Mouse (Mus musculus): ENCODE results near the gene Wdr91. TPM values are rescaled to one million over a fixed set of nuclear protein-coding genes. Genes with fewer than 3 reads are reported as not detected.

Wdr91 gene
- polyA plus RNA-seq, 1 experiment, result 60.2 TPM

DNA sequence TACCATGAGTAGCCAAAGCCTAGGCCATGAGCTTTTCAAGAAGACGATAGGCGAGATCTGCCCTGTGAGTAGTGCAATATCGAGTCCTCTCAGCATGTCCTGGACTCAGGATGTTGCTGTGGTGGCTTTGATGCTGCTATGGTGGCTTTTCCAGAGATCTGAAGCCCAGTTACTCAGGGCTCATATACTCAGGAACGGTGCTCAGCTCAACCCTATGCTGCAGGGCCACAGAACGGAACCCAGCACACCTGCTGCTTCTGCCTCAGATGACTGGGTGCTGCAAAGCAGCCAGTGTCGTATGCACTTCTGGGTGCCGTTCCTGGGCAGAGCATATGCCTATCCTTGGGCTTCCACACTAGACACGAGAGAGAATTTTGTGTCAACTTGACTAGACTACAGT lies 28.8 kb upstream of the Wdr91 start:
- Histone ChIP-seq H3K4me1 (replicated peaks; ENCODE audit: control insufficient read depth, insufficient read depth, low read length) (peaks cover 60% of the 10 kb centered on the region), H3K27me3 (ENCODE audit: control insufficient read depth, insufficient read depth, low read length) (no peaks in the 10 kb centered on the region), H3K27ac (ENCODE audit: control insufficient read depth, insufficient read depth, low read length) (peak overlapping the region; percentile 70), H3K4me3 (ENCODE audit: control insufficient read depth, insufficient read depth, low read length) (no peak overlapping the region), H3K36me3 (ENCODE audit: control insufficient read depth, insufficient read depth, low read length) (no peaks in the 10 kb centered on the region)
- no peak for DNase-seq
- TF ChIP-seq POLR2A (IDR thresholded peaks at IDR 0.05; ENCODE audit: control insufficient read depth, extremely low read depth, insufficient read depth, low read length, poor library complexity), result no peak
- TF ChIP-seq CTCF (IDR thresholded peaks at IDR 0.05; ENCODE audit: borderline replicate concordance, control insufficient read depth, extremely low read depth, insufficient read depth, low read length, poor library complexity), result no peak
- WGBS, result 15% methylated on average over 8 of the region's 8 CpGs

DNA sequence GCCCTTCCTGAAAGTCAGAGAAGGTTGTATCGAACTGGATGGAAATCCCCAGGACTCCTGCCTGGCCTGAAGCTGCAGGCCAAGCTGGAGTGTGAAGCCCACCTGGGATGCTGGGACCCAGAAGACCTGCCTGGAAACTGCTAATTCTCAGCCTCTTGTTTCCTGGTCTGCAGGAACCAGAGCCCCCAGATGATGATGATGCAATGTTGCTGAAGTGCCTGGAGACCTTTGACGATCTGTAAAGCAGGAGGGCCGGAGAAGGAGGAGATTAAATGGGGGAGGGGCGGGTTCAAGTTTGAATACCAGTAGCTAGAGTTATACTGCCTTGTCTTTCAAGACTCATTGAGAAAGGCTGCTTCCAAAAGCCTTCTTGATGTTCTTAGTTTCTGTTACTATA lies 28.3 kb upstream of the Wdr91 start:
- H3K27ac ChIP-seq (ENCODE audit: control insufficient read depth, insufficient read depth, low read length), result peak overlapping the region; percentile 70
- no peak for DNase-seq
- no peak for TF ChIP-seq POLR2A (IDR thresholded peaks at IDR 0.05; ENCODE audit: control insufficient read depth, extremely low read depth, insufficient read depth, low read length, poor library complexity)
- no peak for TF ChIP-seq CTCF (IDR thresholded peaks at IDR 0.05; ENCODE audit: borderline replicate concordance, control insufficient read depth, extremely low read depth, insufficient read depth, low read length, poor library complexity)
- WGBS, result 34% methylated on average over 4 of the region's 4 CpGs
- no peaks in the 10 kb centered on the region for H3K36me3 ChIP-seq (ENCODE audit: control insufficient read depth, insufficient read depth, low read length)
- H3K4me3 ChIP-seq (ENCODE audit: control insufficient read depth, insufficient read depth, low read length), result no peak overlapping the region
- H3K27me3 ChIP-seq (ENCODE audit: control insufficient read depth, insufficient read depth, low read length), result no peaks in the 10 kb centered on the region
- H3K4me1 ChIP-seq (replicated peaks; ENCODE audit: control insufficient read depth, insufficient read depth, low read length), result peaks cover 58% of the 10 kb centered on the region

DNA sequence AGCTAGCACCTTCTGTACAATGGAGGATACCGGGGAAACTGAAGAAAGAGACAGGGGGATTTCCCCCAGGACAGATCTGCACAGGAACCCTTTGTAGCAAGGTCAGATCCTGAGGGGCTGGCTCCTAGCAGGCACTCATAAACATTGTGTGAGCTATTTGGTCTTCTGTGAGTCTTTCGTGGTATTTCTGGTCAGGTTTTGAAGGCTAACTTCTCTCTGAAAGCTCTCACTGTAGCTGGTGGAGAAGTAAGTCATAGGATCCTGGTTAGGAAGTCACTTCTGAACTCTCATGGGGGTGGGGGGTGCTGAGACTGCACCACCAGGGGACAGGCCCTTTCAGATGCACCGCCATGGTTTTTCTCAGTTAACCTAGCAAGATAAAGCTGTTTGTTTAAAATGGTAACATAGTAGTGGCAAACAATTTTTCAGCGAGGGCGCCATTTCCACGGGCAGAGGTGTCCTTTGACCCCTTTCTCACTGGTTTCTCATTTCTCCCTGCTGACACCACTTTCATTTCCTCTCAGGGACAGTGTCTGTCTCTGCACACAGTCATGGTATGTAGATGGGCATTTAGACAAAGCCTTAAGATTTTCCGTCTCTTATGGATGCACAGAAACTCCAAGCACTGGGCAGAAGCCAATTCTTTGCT lies 27.7 kb upstream of the Wdr91 start:
- no peak for DNase-seq
- H3K4me1 ChIP-seq (replicated peaks; ENCODE audit: control insufficient read depth, insufficient read depth, low read length), result peaks cover 56% of the 10 kb centered on the region
- 35% methylated on average over 7 of the region's 7 CpGs for WGBS
- TF ChIP-seq POLR2A (IDR thresholded peaks at IDR 0.05; ENCODE audit: control insufficient read depth, extremely low read depth, insufficient read depth, low read length, poor library complexity) (no peak), CTCF (IDR thresholded peaks at IDR 0.05; ENCODE audit: borderline replicate concordance, control insufficient read depth, extremely low read depth, insufficient read depth, low read length, poor library complexity) (no peak)
- H3K27ac ChIP-seq (ENCODE audit: control insufficient read depth, insufficient read depth, low read length), result peak overlapping the region; percentile 70
- H3K4me3 ChIP-seq (ENCODE audit: control insufficient read depth, insufficient read depth, low read length), result no peak overlapping the region
- H3K27me3 ChIP-seq (ENCODE audit: control insufficient read depth, insufficient read depth, low read length), result no peaks in the 10 kb centered on the region
- H3K36me3 ChIP-seq (ENCODE audit: control insufficient read depth, insufficient read depth, low read length), result no peaks in the 10 kb centered on the region

DNA sequence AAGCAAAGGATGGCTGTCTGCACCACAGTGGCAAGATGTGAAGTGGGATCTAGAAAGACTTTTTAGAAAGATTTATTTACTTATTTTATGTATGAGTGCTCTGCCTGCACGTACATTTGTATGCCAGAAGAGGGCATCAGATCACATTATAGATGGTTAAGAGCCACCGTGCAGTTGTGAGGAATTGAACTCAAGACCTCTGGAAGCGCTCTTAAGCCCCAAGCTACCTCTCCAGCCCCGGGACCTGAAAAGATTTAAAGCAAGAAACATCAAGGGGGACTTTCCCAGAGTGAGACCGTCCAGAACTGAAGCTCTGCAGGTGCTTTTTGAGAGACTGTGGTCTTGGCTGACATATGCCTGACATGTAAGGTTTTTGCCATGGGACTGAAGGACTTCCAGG lies 26.1 kb upstream of the Wdr91 start:
- WGBS, result 70% methylated on average over 5 of the region's 5 CpGs
- Histone ChIP-seq H3K27ac (ENCODE audit: control insufficient read depth, insufficient read depth, low read length) (no peak overlapping the region), H3K27me3 (ENCODE audit: control insufficient read depth, insufficient read depth, low read length) (no peaks in the 10 kb centered on the region), H3K36me3 (ENCODE audit: control insufficient read depth, insufficient read depth, low read length) (no peaks in the 10 kb centered on the region), H3K4me3 (ENCODE audit: control insufficient read depth, insufficient read depth, low read length) (no peak overlapping the region), H3K4me1 (replicated peaks; ENCODE audit: control insufficient read depth, insufficient read depth, low read length) (peaks cover 46% of the 10 kb centered on the region)
- no peak for TF ChIP-seq POLR2A (IDR thresholded peaks at IDR 0.05; ENCODE audit: control insufficient read depth, extremely low read depth, insufficient read depth, low read length, poor library complexity)
- no peak for TF ChIP-seq CTCF (IDR thresholded peaks at IDR 0.05; ENCODE audit: borderline replicate concordance, control insufficient read depth, extremely low read depth, insufficient read depth, low read length, poor library complexity)
- DNase-seq, result no peak

DNA sequence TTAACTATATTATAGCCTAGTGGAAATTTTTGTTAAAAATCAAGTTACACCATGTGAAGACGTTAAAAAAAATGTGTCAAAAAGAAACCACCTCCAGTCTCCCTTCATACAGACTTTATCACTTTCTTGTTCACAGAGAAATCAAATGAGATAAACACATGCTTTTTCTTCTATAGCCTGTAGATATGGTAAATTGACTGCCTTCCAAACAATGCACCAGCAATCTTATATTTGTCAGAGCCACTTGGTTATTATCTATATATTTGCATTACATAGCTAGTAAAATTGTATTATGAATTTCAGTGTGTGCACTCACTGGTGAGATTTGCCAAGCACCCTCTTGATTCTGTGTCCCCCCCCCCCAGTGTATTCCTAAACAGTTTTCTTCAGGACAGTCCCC lies 22.0 kb upstream of the Wdr91 start:
- Histone ChIP-seq H3K4me1 (replicated peaks; ENCODE audit: control insufficient read depth, insufficient read depth, low read length) (peaks cover 14% of the 10 kb centered on the region), H3K4me3 (ENCODE audit: control insufficient read depth, insufficient read depth, low read length) (no peak overlapping the region), H3K27me3 (ENCODE audit: control insufficient read depth, insufficient read depth, low read length) (no peaks in the 10 kb centered on the region), H3K27ac (ENCODE audit: control insufficient read depth, insufficient read depth, low read length) (no peak overlapping the region), H3K36me3 (ENCODE audit: control insufficient read depth, insufficient read depth, low read length) (no peaks in the 10 kb centered on the region)
- no peak for TF ChIP-seq POLR2A (IDR thresholded peaks at IDR 0.05; ENCODE audit: control insufficient read depth, extremely low read depth, insufficient read depth, low read length, poor library complexity)
- no peak for TF ChIP-seq CTCF (IDR thresholded peaks at IDR 0.05; ENCODE audit: borderline replicate concordance, control insufficient read depth, extremely low read depth, insufficient read depth, low read length, poor library complexity)
- WGBS, result 91% methylated on average over 1 of the region's 1 CpGs
- DNase-seq, result no peak

DNA sequence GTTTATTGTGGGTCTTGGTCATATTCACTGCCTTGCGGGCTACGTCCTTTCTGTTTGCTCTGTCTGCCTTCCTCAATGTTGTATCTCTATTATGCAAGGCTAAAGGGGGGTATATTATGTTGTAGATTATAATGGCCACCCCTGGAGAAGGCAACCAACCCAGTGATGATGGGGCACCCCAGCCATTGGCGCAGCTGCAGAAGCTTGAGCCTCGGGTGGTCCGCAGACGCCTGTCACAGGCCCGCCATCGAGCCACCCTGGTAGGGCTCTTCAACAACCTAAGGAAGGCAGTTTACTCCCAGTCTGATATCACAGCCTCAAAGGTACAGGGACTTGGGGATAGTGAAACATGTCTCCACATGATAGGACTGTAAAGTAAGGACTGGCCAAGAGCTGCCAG lies 16.9 kb upstream of the Wdr91 start:
- no peaks in the 10 kb centered on the region for H3K27me3 ChIP-seq (ENCODE audit: control insufficient read depth, insufficient read depth, low read length)
- H3K27ac ChIP-seq (ENCODE audit: control insufficient read depth, insufficient read depth, low read length), result no peak overlapping the region
- 93% methylated on average over 8 of the region's 8 CpGs for WGBS
- no peak overlapping the region for H3K4me3 ChIP-seq (ENCODE audit: control insufficient read depth, insufficient read depth, low read length)
- H3K36me3 ChIP-seq (ENCODE audit: control insufficient read depth, insufficient read depth, low read length), result no peaks in the 10 kb centered on the region
- TF ChIP-seq CTCF (IDR thresholded peaks at IDR 0.05; ENCODE audit: borderline replicate concordance, control insufficient read depth, extremely low read depth, insufficient read depth, low read length, poor library complexity), result no peak
- TF ChIP-seq POLR2A (IDR thresholded peaks at IDR 0.05; ENCODE audit: control insufficient read depth, extremely low read depth, insufficient read depth, low read length, poor library complexity), result no peak
- no peaks in the 10 kb centered on the region; the same call in 1 of the 2 replicates for H3K4me1 ChIP-seq (replicated peaks; ENCODE audit: control insufficient read depth, insufficient read depth, low read length)
- DNase-seq, result no peak

DNA sequence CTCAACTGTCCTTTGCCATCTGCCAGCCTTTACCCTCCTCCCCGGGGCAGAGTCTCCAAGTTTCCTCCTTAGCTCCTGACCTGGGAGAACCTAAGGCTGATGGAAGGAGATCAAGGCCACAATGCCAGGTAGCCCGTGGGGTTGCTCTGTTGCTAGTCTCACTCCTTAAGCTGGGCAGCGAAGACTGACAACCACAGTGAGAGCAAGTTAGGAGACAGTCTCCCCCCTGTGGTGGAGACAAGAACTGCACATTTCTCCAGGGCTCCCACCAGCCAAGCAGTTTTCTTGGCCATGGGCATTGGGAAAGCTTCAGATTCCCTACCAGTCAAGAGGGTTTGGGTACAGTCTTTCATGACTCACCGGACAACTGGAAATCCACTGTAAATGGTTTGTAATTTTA lies 16.5 kb upstream of the Wdr91 start:
- no peaks in the 10 kb centered on the region for H3K36me3 ChIP-seq (ENCODE audit: control insufficient read depth, insufficient read depth, low read length)
- 43% methylated on average over 4 of the region's 4 CpGs for WGBS
- no peak for TF ChIP-seq POLR2A (IDR thresholded peaks at IDR 0.05; ENCODE audit: control insufficient read depth, extremely low read depth, insufficient read depth, low read length, poor library complexity)
- peak; percentile 70; the same call in 1 of the 2 replicates for TF ChIP-seq CTCF (IDR thresholded peaks at IDR 0.05; ENCODE audit: borderline replicate concordance, control insufficient read depth, extremely low read depth, insufficient read depth, low read length, poor library complexity)
- H3K27me3 ChIP-seq (ENCODE audit: control insufficient read depth, insufficient read depth, low read length), result no peaks in the 10 kb centered on the region
- no peak overlapping the region for H3K4me3 ChIP-seq (ENCODE audit: control insufficient read depth, insufficient read depth, low read length)
- no peaks in the 10 kb centered on the region; the same call in 1 of the 2 replicates for H3K4me1 ChIP-seq (replicated peaks; ENCODE audit: control insufficient read depth, insufficient read depth, low read length)
- no peak overlapping the region for H3K27ac ChIP-seq (ENCODE audit: control insufficient read depth, insufficient read depth, low read length)
- peak; percentile 75 for DNase-seq

Measured in thymus, adult 2 months (tissue).